Mouse (Mus musculus) heart, postnatal 10 days (tissue): ENCODE results near the gene Cyp2c65. TPM values are rescaled to one million over a fixed set of nuclear protein-coding genes. Genes with fewer than 3 reads are reported as not detected.
"Not testable (repeated sequence)": the region's sequence is repeated elsewhere in the genome, so short reads cannot be mapped to it uniquely, and the experiment has no call there.

ENCODE experiments used
- DNase-seq, 2 experiments: peaks; one replicate each; pipeline ENCODE4 v3.0.0; 2021
- intact Hi-C: fragments of 180-260 bp; cut with DNase I; formaldehyde crosslinking; loops from one replicate; pipeline ENCODE4 v1.15.1; 2025
- total RNA-seq, 2 experiments: library from RNA; stranded (reverse); gene quantifications; 2 replicates each; pipeline ENCODE4 v1.2.3; 2021

Gene Cyp2c65
- total RNA-seq: not detected

DNA sequence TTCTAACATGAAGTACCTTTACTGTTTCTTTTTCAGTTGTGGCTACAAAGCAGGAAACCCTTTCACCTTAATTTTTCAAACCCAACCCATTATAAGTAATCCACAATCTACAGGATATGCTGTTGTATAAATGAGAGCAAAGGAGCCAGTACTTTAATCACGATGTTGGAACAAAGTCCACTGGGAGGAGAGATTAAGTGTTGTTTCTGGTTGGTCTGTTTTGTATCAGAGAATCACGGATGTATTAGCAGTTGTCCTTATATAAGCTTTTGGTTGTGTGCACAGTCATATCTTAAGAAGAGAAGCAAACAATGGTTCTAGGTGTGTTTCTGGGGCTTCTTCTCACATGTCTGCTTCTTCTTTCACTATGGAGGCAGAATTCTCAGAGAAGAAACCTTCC, at the start of gene Cyp2c65:
Cyp2c65 (plus strand) TSS at position 297 of the 400 bp plus-strand sequence.
- DNase-seq: no peak
- intact Hi-C loops: no loop called here

DNA sequence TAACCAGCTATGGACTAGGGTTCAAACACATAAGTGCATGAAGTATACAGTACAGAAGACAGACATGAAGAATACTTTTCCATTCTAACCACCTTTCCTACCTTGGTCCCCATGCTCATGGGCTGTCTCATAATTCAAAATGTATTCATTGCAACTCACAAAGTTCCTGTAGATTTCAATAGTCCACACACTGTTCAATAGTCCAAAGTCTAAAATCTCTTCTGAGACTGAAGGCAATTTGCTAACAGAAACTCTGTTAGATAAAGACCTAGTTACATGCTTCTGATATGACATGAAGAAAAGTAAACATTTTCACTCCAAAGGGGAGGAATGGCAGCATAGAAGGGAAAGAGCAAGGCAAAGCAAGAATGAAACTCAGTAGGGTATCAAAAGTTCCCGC, 2.9 kb upstream of the Cyp2c65 start:
- intact Hi-C loops: no loop called here
- no peak for DNase-seq

DNA sequence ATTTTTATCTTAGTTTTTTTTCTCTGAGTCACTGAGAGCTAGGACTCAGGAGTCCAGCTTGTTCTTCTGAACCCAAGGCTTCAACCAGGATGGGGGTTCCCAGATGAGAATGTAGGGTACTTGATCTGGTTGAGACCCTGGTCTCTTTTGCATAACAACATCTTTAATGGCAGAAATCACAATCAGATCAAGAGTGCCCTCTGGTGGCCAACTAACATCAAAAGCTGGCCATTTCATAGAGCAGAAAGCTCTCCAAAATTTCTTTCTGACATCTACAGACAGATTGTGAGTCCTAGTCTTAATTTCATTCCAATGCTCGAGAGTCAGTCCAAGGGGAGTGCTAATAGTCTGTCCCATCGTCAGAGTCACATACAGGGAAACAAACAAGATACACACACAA, 38.0 kb downstream of the Cyp2c65 start:
- intact Hi-C loops: not testable (repeated sequence)
- peak in 1 of 2 experiments; percentile 3 for DNase-seq

DNA sequence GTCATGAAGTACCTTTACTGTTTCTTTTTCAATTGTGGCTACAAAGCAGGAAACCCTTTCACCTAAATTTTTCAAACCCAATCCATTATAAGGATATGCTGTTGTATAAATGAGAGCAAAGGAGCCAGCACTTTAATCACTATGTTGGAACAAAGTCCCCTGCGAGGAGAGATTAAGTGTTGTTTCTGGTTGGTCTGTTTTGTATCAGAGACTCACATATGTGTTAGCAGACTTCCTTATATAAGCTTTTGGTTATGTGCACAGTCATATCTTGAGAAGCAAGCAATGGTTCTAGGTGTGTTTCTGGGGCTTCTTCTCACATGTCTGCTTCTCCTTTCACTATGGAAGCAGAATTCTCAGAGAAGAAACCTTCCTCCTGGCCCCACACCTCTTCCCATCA, 52.8 kb downstream of the Cyp2c65 start, which contains the start of gene Cyp2c66:
Cyp2c66 (plus strand) TSS at position 255 of the 400 bp plus-strand sequence.
- DNase-seq: no peak
- intact Hi-C loops: no loop called here

Other genes starting within 250 kb of the Cyp2c65 start
- gene Noc3l, start 241.8 kb upstream of the Cyp2c65 start, total RNA-seq: 1 to 10 TPM; 8.0 to 8.9 TPM
- 1 to 10 TPM; 6.8 to 6.9 TPM for gene Tbc1d12, start 224.4 kb upstream of the Cyp2c65 start, total RNA-seq
- 1 to 10 TPM; 6.7 to 9.2 TPM for gene Hells, start 130.1 kb upstream of the Cyp2c65 start, total RNA-seq
- gene Cyp2c55, start 54.0 kb upstream of the Cyp2c65 start, total RNA-seq: not detected
- not detected for gene Cyp2c66, start 52.9 kb downstream of the Cyp2c65 start, total RNA-seq
- gene Cyp2c29, start 208.4 kb downstream of the Cyp2c65 start, total RNA-seq: not detected